ENCODE assay signal across 8 mouse cellular contexts in genomic region chr4:142239240-142240126, GRCm38 (mm10). TPM values are rescaled to one million over a fixed set of nuclear protein-coding genes. Genes with fewer than 3 reads are reported as not detected.
DNase-seq lines count a peak whose midpoint lies in the region; ATAC-seq and TF ChIP-seq lines count a peak whose summit lies in the region.

TSS of gene Kazn (minus strand) at chr4:142239401.

- peak within 1 kb of the TSS; percentile 93 for H3K27ac ChIP-seq in intestine, postnatal 0 days (ENCODE audit: low read depth, low read length)
- no peak within 1 kb of the TSS for H3K27ac ChIP-seq in spleen, adult 2 months (ENCODE audit: insufficient read depth, low read length)

- peak within 1 kb of the TSS; percentile 62 for H3K4me3 ChIP-seq in intestine, postnatal 0 days (ENCODE audit: low read depth, low read length)
- peak within 1 kb of the TSS; percentile 39; the same call in 1 of the 2 replicates for H3K4me3 ChIP-seq in spleen, adult 2 months (ENCODE audit: extremely low read depth, insufficient read depth, insufficient read length)

- H3K4me2 ChIP-seq in intestine, postnatal 0 days (replicated peaks; ENCODE audit: low read depth), result peak within 1 kb of the TSS; percentile 80

- TF ChIP-seq POLR2A in spleen, adult 2 months (IDR thresholded peaks at IDR 0.05; ENCODE audit: low read depth, low read length), result no peak

- 11% methylated on average over 42 of the region's 46 CpGs for WGBS in intestine, postnatal 0 days
- whole genome bisulfite sequencing in spleen, adult 2 months, result 17% methylated on average over 45 of the region's 46 CpGs

- peak; percentile 81 for ATAC-seq in granulocyte monocyte progenitor cell, adult 5-6 weeks (replicated peaks; ENCODE audit: poor library complexity, severe bottlenecking)
- ATAC-seq in intestine, postnatal 0 days, result peak; percentile 65
- peak; percentile 62 for ATAC-seq in megakaryocyte-erythroid progenitor cell, adult 5-6 weeks (replicated peaks; ENCODE audit: low FRiP score, low TSS enrichment, poor library complexity, severe bottlenecking)
- no peak for ATAC-seq in activated CD4-positive, CD25-positive, alpha-beta regulatory T cell, adult 4 months

- H3K36me3 ChIP-seq in intestine, postnatal 0 days (ENCODE audit: control insufficient read depth, insufficient read depth), result no peaks in the 10 kb centered on the region
- no peaks in the 10 kb centered on the region for H3K36me3 ChIP-seq in spleen, adult 2 months (ENCODE audit: control insufficient read depth, insufficient read depth, low read length)

- DNase-seq in adrenal gland, postnatal 10 days, result peak; percentile 95
- peak; percentile 98 for DNase-seq in embryo, embryonic 9.5 days (ENCODE audit: extremely low spot score)
- DNase-seq in left cerebral cortex, postnatal 25 days (ENCODE audit: low spot score in 2 of 2), result peak; percentile 63 to 69
- DNase-seq in spleen, adult 2 months (ENCODE audit: low read depth in 1 of 2, low spot score in 2 of 2), result peak in 1 of 2 experiments; percentile 17

- peak within 1 kb of the TSS; percentile 85 for H3K9ac ChIP-seq in intestine, postnatal 0 days (ENCODE audit: low read depth, low read length)

- intact Hi-C loops in left cerebral cortex, postnatal 25 days (cut with DNase I), result loop anchor here (2.0 to 10.0 kb wide), 2 partner anchors 87 to 225 kb away; partner anchors contain the start of gene Fhad1

- H3K27me3 ChIP-seq in intestine, postnatal 0 days (replicated peaks; ENCODE audit: control insufficient read depth, insufficient read depth, low read length), result no peaks in the 10 kb centered on the region
- peaks cover 6% of the 10 kb centered on the region for H3K27me3 ChIP-seq in spleen, adult 2 months (ENCODE audit: control insufficient read depth, insufficient read depth, low read length)

- TF ChIP-seq CTCF in intestine, postnatal 0 days (IDR thresholded peaks at IDR 0.05; ENCODE audit: low read depth), result no peak
- no peak for TF ChIP-seq CTCF in spleen, adult 2 months (IDR thresholded peaks at IDR 0.05; ENCODE audit: extremely low read depth, insufficient read depth, insufficient read length, insufficient replicate concordance)

- H3K9me3 ChIP-seq in intestine, postnatal 0 days (ENCODE audit: control insufficient read depth), result no peaks in the 10 kb centered on the region

- H3K4me1 ChIP-seq in intestine, postnatal 0 days (replicated peaks; ENCODE audit: control insufficient read depth, insufficient read depth, low read length), result peaks cover 14% of the 10 kb centered on the region
- H3K4me1 ChIP-seq in spleen, adult 2 months (ENCODE audit: control insufficient read depth, insufficient read depth, insufficient read length), result no peaks in the 10 kb centered on the region; the same call in 1 of the 2 replicates

RNA-seq across cellular contexts. Expression of gene Kazn, which starts in this region (rescaled TPM):
- total RNA-seq in adrenal gland, postnatal 10 days (2021), result 10 to 100 TPM; 17.0 to 23.0 TPM
- total RNA-seq in granulocyte monocyte progenitor cell, adult 5-6 weeks (2014; fragmentation: Nextera tagmentation), result 1.1 TPM in 1 of 2 replicates, not detected in the other
- 0.09 and 3.5 TPM in 2 replicates for total RNA-seq in granulocyte monocyte progenitor cell, adult 5-6 weeks (2017)
- polyA plus RNA-seq in intestine, postnatal 0 days (2015; fragmentation: Nextera tagmentation; extraction: Ambion mirVana), result 17.5 and 20.2 TPM in 2 replicates
- 100 to 1,000 TPM in 1 of 2 experiments, 10 to 100 TPM in 1; 86.1 to 104 TPM for total RNA-seq in left cerebral cortex, postnatal 25 days (2021)
- total RNA-seq in megakaryocyte-erythroid progenitor cell, adult 5-6 weeks (2014; fragmentation: Nextera tagmentation), result 0.45 and 2.0 TPM in 2 replicates
- 3.0 TPM in 1 of 2 replicates, not detected in the other for total RNA-seq in megakaryocyte-erythroid progenitor cell, adult 5-6 weeks (2017)
- polyA plus RNA-seq in spleen, adult 2 months (2012; rRNA removed), result 13.2 and 18.5 TPM in 2 replicates
- polyA plus RNA-seq in activated CD4-positive, CD25-positive, alpha-beta regulatory T cell, adult 4 months (2017; shearing (Covaris generic)), result not detected

Comparison
In these comparisons a context has a peak if more than half of its experiments do, and no peak if none do; other contexts are left out.
1. RNA of gene Kazn (total RNA-seq): 86.1 to 104 TPM in left cerebral cortex, postnatal 25 days and 17.0 to 23.0 TPM in adrenal gland, postnatal 10 days; 0.09 to 3.5 TPM in granulocyte monocyte progenitor cell, adult 5-6 weeks and 0.45 to 3.0 TPM in megakaryocyte-erythroid progenitor cell, adult 5-6 weeks; every median in the first group is over 4 times any median in the second.
2. RNA of gene Kazn (polyA plus RNA-seq): 17.5 to 20.2 TPM in intestine, postnatal 0 days and 13.2 to 18.5 TPM in spleen, adult 2 months; not detected in activated CD4-positive, CD25-positive, alpha-beta regulatory T cell, adult 4 months; every median in the first group is over 10 times any median in the second.